Mouse (Mus musculus) bone marrow, adult 2 months (tissue): ENCODE data around the gene Arhgef5.

ENCODE experiments used
- CTCF ChIP-seq: fragments of 200-500 bp; IDR thresholded peaks from 2 replicates; pipeline ENCODE4 v1.5.1; 2011; ENCODE audit warnings: low read length, control low read depth; ENCODE audit not compliant: control insufficient read depth, insufficient read depth
- POLR2A ChIP-seq: fragments of 200-500 bp; IDR thresholded peaks from 2 replicates; pipeline ENCODE4 v1.6.1; 2011; ENCODE audit warnings: low read depth, mild to moderate bottlenecking, control low read depth, low read length, borderline replicate concordance; ENCODE audit not compliant: control insufficient read depth

DNA sequence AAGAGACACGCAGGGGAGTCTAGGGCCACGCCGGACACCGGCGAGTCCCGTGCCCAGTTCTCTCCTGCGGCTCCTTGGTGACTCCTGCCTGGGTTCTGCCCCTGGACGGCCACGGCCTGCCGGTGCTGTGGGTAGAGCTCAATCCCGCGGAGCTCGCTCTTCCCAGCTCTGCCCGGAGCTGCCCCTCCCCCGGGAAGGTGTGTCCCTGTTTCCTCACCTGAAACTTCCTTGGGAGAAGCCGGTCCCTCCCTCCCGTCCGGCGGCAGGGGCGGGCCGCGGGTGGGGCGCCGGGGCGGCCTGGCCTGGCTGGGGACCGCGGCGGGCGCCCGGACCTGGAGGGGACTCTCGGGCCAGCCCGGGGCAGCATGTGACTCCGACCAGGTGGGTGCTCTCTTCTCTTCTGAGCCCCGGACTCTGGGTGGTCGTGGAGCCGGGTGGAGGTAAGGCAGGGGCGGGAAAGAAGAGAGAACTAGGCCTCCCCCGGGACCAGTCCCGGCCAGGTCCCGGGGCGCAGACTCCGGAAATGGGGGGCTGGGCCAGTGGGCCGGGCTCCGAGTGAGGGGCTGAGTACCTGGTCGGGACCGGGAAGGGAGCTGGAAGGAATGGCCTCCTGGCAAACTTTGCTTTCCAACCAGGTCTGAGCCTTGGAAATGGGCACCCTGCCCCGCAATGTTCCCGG, at the start of gene Arhgef5:
- TF ChIP-seq POLR2A (no peak), CTCF (no peak)
